Mouse (Mus musculus): ENCODE data around the gene Atp6v0a1. TPM values are rescaled to one million over a fixed set of nuclear protein-coding genes. Genes with fewer than 3 reads are reported as not detected.
A peak's percentile ranks its signal among the peaks of the same experiment; 100 is the strongest.

Atp6v0a1 gene
- polyA plus RNA-seq, 1 experiment from 2014 or later: 48.1 TPM

DNA sequence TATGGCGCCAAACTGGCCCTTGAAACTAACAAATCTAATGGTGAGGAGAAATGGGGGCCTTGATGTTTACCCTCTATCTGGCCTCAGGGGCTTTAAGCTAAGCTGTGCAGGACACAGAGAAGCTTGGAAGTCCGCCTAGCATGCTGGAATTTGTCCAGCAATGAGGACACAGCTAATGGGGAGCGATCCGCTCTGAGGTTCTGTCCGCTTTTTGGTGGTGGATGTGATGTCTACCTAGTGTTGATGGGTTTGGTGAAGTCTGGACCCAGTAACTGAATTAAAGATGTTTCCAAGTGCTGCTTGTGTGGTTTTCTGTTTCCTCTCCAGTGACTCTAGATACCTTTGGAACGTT, 77.0 kb downstream of the Atp6v0a1 start:
- Histone ChIP-seq H3K36me3 (peaks cover 50% of the 10 kb centered on the region), H3K4me3 (peak overlapping the region; percentile 87), H3K4me1 (replicated peaks) (peaks cover 62% of the 10 kb centered on the region), H3K9me3 (no peaks in the 10 kb centered on the region), H3K27ac (peak overlapping the region; percentile 92), H3K27me3 (ENCODE audit: insufficient read depth, poor library complexity, severe bottlenecking) (peaks cover 6% of the 10 kb centered on the region)
- WGBS: 81% methylated on average over 6 of the region's 6 CpGs
- DNase-seq (ENCODE audit: low spot score): no peak

DNA sequence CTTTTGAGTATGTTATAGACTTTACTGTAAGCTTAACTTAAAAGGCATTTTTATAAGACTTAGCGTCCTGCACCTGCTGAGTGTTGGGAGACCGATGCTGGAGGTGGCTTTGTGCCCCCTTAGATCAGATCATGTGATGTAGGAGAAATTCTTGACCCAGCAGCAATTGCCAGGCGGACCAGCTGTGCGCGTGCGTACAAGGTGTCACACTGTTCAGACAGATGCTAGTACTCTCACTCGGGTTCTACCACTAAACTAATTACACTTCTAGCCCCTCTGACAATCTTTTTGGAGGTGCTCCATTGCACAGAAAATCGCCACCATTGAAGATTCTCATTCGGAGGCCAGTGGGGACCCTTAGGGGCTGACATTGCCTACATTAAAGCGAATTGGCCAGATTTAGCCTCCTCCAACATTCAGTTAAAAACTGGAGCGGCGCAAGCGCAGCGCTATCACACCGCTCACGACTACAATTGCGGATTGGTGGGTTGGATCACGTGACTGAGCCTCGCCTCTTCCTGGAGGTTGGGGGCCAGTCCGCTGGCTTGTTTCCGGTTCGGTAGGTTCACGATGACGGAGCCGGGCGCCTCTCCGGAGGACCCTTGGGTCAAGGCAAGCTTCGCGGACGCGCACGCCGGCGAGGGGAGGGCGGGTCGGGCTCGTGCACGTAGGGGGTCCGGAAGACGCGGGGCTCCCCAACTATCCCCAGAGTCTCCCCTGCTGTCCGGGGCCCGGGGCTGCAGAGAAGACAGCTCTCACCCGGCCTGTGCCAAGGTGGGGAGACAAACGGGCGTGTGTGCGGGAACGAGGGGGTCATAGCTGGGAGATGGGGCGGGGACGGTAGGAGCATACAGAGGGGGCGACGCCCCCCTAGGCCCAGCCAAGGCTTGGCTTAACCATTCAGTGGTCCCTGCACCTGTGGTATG, 77.8 kb downstream of the Atp6v0a1 start, which contains the start of gene Mlx:
Gene Mlx, plus strand, starts transcription at position 522 of the 926 bp plus-strand sequence.
- Histone ChIP-seq H3K27me3 (ENCODE audit: insufficient read depth, poor library complexity, severe bottlenecking) (no peaks in the 10 kb centered on the region), H3K4me3 (peak within 1 kb of the TSS; percentile 87), H3K4me1 (replicated peaks) (peaks cover 55% of the 10 kb centered on the region), H3K9me3 (no peaks in the 10 kb centered on the region), H3K27ac (peak within 1 kb of the TSS; percentile 92), H3K36me3 (peaks cover 57% of the 10 kb centered on the region)
- WGBS: 3% methylated on average over 52 of the region's 52 CpGs
- peak; percentile 91 for DNase-seq (ENCODE audit: low spot score)

- WGBS: 10% methylated on average over 8 of the region's 8 CpGs
- Histone ChIP-seq H3K4me3 (peak overlapping the region; percentile 87), H3K4me1 (replicated peaks) (peaks cover 51% of the 10 kb centered on the region), H3K9me3 (no peaks in the 10 kb centered on the region), H3K27me3 (ENCODE audit: insufficient read depth, poor library complexity, severe bottlenecking) (no peaks in the 10 kb centered on the region), H3K36me3 (peaks cover 63% of the 10 kb centered on the region), H3K27ac (peak overlapping the region; percentile 92)
- DNase-seq (ENCODE audit: low spot score): no peak
These were observed 78.4 kb downstream of the Atp6v0a1 start for GRCm38 (mm10) chr11:101087682-101088055.

DNA sequence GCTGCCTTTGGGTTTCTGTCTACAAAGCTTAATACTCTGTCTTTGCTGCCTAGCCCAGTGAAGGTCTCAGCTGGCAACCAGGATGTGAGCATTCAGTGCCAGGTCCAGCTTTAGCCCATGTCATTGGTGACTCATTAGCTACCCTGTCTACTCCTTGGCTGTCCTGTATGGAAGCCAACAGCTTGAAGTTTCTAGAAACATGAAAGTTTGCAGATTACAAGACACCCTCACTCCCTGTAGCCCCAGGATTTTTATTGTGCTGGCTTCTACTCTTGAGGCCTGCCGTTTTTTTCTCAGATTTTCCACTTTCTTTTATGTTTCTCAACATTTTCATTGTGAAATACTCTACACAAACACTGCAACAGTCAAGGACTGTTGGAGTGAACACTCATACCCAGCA, 80.7 kb downstream of the Atp6v0a1 start:
- no peaks in the 10 kb centered on the region for H3K9me3 ChIP-seq
- H3K36me3 ChIP-seq: peaks cover 76% of the 10 kb centered on the region
- WGBS: 93% methylated on average over 1 of the region's 1 CpGs
- H3K4me3 ChIP-seq: no peak overlapping the region
- no peak for DNase-seq (ENCODE audit: low spot score)
- peaks cover 48% of the 10 kb centered on the region for H3K4me1 ChIP-seq (replicated peaks)
- no peak overlapping the region for H3K27ac ChIP-seq
- no peaks in the 10 kb centered on the region for H3K27me3 ChIP-seq (ENCODE audit: insufficient read depth, poor library complexity, severe bottlenecking)

DNA sequence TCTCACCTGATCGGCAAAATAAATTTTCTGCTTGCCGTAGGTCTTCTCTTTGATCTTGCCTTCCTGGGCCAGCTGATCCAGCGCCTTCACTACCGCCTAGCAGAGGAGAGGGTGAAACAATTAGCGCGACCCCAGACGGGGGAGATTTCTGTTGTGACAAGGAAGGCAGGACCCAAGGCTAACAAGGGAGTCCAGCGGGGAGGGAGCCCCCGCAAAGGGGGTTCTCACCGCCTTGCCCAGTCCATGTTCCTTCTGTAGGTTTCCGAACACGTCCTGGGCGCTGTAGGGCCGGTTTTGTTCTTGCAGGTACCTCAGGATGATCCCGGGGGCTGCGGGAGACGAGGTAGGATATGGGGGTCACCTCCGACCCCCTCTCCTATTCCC, 85.7 kb downstream of the Atp6v0a1 start:
- no peaks in the 10 kb centered on the region for H3K9me3 ChIP-seq
- H3K4me3 ChIP-seq: peak overlapping the region; percentile 66
- peaks cover 81% of the 10 kb centered on the region for H3K36me3 ChIP-seq
- WGBS: under 1% methylated on average over 18 of the region's 18 CpGs
- no peak for DNase-seq (ENCODE audit: low spot score)
- H3K27ac ChIP-seq: peak overlapping the region; percentile 85
- H3K27me3 ChIP-seq (ENCODE audit: insufficient read depth, poor library complexity, severe bottlenecking): no peaks in the 10 kb centered on the region
- H3K4me1 ChIP-seq (replicated peaks): peaks cover 27% of the 10 kb centered on the region

DNA sequence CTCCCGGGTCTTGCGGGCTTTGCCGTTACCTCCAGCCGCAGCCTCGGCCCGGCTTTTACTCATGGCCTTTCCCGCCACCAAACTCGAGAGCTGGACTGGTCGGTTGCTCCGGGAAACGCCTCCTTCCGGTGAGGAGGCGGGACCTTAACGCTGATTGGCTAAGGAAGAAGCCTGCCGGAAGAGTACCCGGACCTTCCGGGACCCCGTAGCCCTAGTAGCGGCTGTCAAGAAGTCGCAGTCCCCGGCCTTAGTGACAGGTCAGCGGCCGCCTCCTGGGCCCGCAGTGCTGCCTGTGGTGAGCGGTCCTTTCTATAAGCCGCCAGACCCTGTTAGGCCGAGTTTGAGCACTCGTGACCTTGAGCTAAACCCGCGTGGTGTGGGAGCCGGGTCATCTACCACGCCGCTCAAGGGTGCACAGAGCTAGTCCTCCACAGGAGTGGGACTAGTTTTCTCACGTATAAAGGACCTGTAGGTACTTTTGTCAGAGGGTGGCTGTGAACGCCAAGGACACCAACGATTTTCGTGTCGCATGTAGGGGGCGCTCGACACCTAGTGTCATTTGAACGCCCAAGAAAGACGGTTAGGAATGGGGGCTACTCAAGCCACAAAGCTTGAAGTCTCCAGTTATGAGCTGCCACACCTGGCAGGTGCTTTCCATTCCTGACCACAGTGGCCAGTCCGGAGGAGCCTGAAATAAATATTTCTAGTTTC, 86.2 kb downstream of the Atp6v0a1 start, which contains the start of gene Psmc3ip:
Gene Psmc3ip, minus strand, starts transcription at position 123 of the 711 bp plus-strand sequence.
- Histone ChIP-seq H3K4me1 (replicated peaks) (peaks cover 27% of the 10 kb centered on the region), H3K27ac (peak within 1 kb of the TSS; percentile 85), H3K36me3 (peaks cover 81% of the 10 kb centered on the region), H3K27me3 (ENCODE audit: insufficient read depth, poor library complexity, severe bottlenecking) (no peaks in the 10 kb centered on the region), H3K9me3 (no peaks in the 10 kb centered on the region), H3K4me3 (peak within 1 kb of the TSS; percentile 66)
- under 1% methylated on average over 43 of the region's 43 CpGs for WGBS
- peak; percentile 97 for DNase-seq (ENCODE audit: low spot score)

DNA sequence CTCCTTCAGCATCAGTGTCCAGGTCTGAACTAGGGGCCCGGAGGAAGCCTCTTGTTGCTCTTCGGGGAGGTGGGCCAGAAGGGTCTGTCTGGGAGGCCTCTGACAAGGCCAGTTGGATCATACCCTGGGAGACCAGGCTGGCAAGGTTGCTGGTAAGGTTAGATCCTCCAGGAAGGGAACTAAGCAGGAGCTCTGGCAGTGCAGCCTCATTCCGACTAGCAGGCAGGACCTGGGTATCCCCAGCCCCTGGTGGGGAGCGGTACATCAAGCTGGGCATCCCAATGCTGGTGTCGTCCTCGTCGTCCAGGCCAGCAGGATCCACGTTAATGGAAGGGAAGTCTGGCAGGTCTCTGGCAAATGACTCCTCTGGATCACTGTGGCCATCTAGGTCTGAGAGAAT, 89.0 kb downstream of the Atp6v0a1 start:
- no peak for DNase-seq (ENCODE audit: low spot score)
- WGBS: 93% methylated on average over 8 of the region's 8 CpGs
- Histone ChIP-seq H3K4me1 (replicated peaks) (peaks cover 27% of the 10 kb centered on the region), H3K27ac (no peak overlapping the region), H3K9me3 (no peaks in the 10 kb centered on the region), H3K36me3 (peaks cover 81% of the 10 kb centered on the region), H3K27me3 (ENCODE audit: insufficient read depth, poor library complexity, severe bottlenecking) (no peaks in the 10 kb centered on the region), H3K4me3 (no peak overlapping the region)

DNA sequence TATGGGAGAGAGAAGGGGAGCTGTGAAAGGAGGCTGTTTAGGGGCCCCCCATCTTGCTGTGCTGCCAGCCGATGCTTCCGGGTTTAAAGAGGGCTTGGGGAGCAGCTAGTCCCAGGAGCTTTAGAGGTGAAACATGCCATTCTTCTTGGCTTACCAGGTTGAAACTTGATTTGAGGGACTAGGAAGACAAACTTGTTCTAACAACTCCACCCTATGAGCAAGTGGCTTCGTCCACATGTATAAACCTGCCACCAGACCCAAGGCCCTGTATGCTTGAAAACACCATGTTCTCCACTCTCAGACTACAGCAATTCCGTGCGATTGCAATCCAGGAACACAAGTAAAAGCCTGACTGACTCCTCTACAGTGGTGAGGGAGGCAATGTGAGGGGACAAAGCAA, 93.8 kb downstream of the Atp6v0a1 start:
- Histone ChIP-seq H3K4me1 (replicated peaks) (no peaks in the 10 kb centered on the region), H3K27me3 (ENCODE audit: insufficient read depth, poor library complexity, severe bottlenecking) (no peaks in the 10 kb centered on the region), H3K36me3 (peaks cover 83% of the 10 kb centered on the region), H3K4me3 (no peak overlapping the region), H3K27ac (no peak overlapping the region), H3K9me3 (no peaks in the 10 kb centered on the region)
- DNase-seq (ENCODE audit: low spot score): no peak
- 93% methylated on average over 5 of the region's 5 CpGs for WGBS

GRCm38 (mm10) chr11:101109351-101109750, 100.1 kb downstream of the Atp6v0a1 start:
- no peak for DNase-seq (ENCODE audit: low spot score)
- H3K4me3 ChIP-seq: no peak overlapping the region
- no peaks in the 10 kb centered on the region for H3K4me1 ChIP-seq (replicated peaks)
- peaks cover 40% of the 10 kb centered on the region for H3K36me3 ChIP-seq
- H3K27ac ChIP-seq: no peak overlapping the region
- WGBS: 82% methylated on average over 4 of the region's 4 CpGs
- H3K9me3 ChIP-seq: 0 out of 2 replicates have a peak, but pooled peaks cover 3% of the 10 kb centered on the region
- H3K27me3 ChIP-seq (ENCODE audit: insufficient read depth, poor library complexity, severe bottlenecking): no peaks in the 10 kb centered on the region

- no peak for DNase-seq (ENCODE audit: low spot score)
- no peak overlapping the region for H3K27ac ChIP-seq
- WGBS: 73% methylated on average over 5 of the region's 5 CpGs
- peaks cover 6% of the 10 kb centered on the region for H3K4me1 ChIP-seq (replicated peaks)
- H3K9me3 ChIP-seq: 0 out of 2 replicates have a peak, but pooled peaks cover 3% of the 10 kb centered on the region
- H3K4me3 ChIP-seq: no peak overlapping the region
- no peaks in the 10 kb centered on the region for H3K27me3 ChIP-seq (ENCODE audit: insufficient read depth, poor library complexity, severe bottlenecking)
- H3K36me3 ChIP-seq: peaks cover 32% of the 10 kb centered on the region
These were observed 101.5 kb downstream of the Atp6v0a1 start for GRCm38 (mm10) chr11:101110708-101111107.

DNA sequence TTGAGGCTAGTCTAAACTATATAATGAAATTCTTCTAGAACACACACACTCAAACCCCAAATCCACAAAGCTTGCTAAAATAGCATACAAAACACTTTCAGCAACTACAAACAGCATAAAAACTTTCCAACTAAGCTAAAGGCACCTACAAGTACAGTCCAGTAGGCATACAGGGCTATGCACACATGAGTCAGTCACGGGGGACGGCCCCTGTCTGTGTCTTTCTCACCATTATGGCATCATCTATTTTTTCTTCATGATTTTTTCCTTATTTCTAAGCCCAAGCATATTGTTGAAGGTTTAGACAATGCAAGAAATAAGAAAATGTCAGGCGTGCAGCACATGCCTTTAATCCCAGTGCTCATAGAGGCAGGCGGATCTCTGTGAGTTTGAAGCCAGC, 101.9 kb downstream of the Atp6v0a1 start:
- WGBS: 88% methylated on average over 4 of the region's 4 CpGs

DNA sequence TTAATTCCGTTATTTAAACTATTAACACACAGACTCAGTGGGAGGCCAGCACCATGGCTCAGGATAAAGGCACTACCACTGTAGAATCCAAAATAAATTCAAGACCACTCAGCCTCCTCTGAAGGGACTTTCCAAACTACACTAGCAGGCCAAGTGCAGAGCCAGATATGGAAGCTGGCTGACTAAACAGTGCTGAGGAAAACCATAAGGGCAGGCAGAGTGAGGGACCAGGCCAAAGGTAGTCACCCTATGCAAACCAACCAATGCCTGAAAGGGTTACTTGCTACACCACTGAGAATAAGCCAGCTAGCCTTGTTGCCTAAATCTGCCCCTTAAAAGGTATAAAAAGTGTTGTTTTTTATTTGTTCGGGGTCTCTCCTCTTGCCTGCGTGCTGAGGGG, 102.9 kb downstream of the Atp6v0a1 start:
- 89% methylated on average over 3 of the region's 3 CpGs for WGBS
- 0 out of 2 replicates have a peak, but pooled peaks cover 3% of the 10 kb centered on the region for H3K9me3 ChIP-seq
- DNase-seq (ENCODE audit: low spot score): no peak
- no peak overlapping the region for H3K27ac ChIP-seq
- no peak overlapping the region for H3K4me3 ChIP-seq
- H3K27me3 ChIP-seq (ENCODE audit: insufficient read depth, poor library complexity, severe bottlenecking): no peaks in the 10 kb centered on the region
- H3K4me1 ChIP-seq (replicated peaks): peaks cover 11% of the 10 kb centered on the region
- peaks cover 40% of the 10 kb centered on the region for H3K36me3 ChIP-seq

More for the DNA sequence above, 101.9 kb downstream of the Atp6v0a1 start:
- no peak overlapping the region for H3K27ac ChIP-seq
- no peaks in the 10 kb centered on the region for H3K27me3 ChIP-seq (ENCODE audit: insufficient read depth, poor library complexity, severe bottlenecking)
- peaks cover 33% of the 10 kb centered on the region for H3K36me3 ChIP-seq
- peaks cover 11% of the 10 kb centered on the region for H3K4me1 ChIP-seq (replicated peaks)
- 0 out of 2 replicates have a peak, but pooled peaks cover 3% of the 10 kb centered on the region for H3K9me3 ChIP-seq
- DNase-seq (ENCODE audit: low spot score): no peak
- no peak overlapping the region for H3K4me3 ChIP-seq

Data from hindbrain, embryonic 10.5 days (tissue).